Mouse (Mus musculus): ENCODE measurements around the gene Slc38a7. TPM values are rescaled to one million over a fixed set of nuclear protein-coding genes. Genes with fewer than 3 reads are reported as not detected.
A peak's percentile ranks its signal among the peaks of the same experiment; 100 is the strongest.

Gene Slc38a7
- polyA plus RNA-seq, 1 experiment: 21.8 TPM

DNA sequence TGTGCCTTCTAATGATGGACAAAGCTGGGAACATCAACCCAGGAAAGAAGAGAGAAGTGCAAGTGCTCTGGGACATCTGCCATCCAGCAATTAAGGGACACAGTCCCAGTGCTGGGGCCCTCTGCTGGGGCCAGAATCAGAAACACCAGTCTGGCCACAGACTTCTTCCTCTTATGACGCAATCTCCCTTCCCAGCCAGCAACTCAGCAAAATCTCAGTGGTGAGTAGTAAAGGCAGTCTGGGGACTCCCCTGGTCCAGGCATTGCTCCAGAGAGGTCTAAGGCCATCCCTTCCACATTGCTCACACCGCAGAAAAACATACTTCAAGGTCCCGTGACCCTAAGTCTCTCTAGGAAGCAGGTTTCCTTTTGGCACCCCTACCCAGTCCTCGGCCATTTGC, 1.0 kb downstream of the Slc38a7 start:
- 25% methylated on average over 4 of the region's 4 CpGs for WGBS
- Histone ChIP-seq H3K4me1 (ENCODE audit: control insufficient read depth, insufficient read depth, low read length) (0 out of 2 replicates have a peak, but pooled peaks cover 6% of the 10 kb centered on the region), H3K4me3 (replicated peaks; ENCODE audit: extremely low read depth, low read depth, low read length) (no peak overlapping the region)
- no peak for TF ChIP-seq POLR2A (IDR thresholded peaks at IDR 0.05; ENCODE audit: borderline replicate concordance, extremely low read depth, low read depth, low read length)
- no peak for TF ChIP-seq CTCF (IDR thresholded peaks at IDR 0.05; ENCODE audit: insufficient read depth, low read length)
- DNase-seq: peak; percentile 43

- no peak for DNase-seq
- no peak overlapping the region for H3K4me3 ChIP-seq (replicated peaks; ENCODE audit: extremely low read depth, low read depth, low read length)
- 88% methylated on average over 2 of the region's 2 CpGs for WGBS
- 0 out of 2 replicates have a peak, but pooled peaks cover 6% of the 10 kb centered on the region for H3K4me1 ChIP-seq (ENCODE audit: control insufficient read depth, insufficient read depth, low read length)
- no peak for TF ChIP-seq CTCF (IDR thresholded peaks at IDR 0.05; ENCODE audit: insufficient read depth, low read length)
- TF ChIP-seq POLR2A (IDR thresholded peaks at IDR 0.05; ENCODE audit: borderline replicate concordance, extremely low read depth, low read depth, low read length): no peak
Observed at GRCm38 (mm10) chr8:95850326-95850725, 3.0 kb downstream of the Slc38a7 start.

DNA sequence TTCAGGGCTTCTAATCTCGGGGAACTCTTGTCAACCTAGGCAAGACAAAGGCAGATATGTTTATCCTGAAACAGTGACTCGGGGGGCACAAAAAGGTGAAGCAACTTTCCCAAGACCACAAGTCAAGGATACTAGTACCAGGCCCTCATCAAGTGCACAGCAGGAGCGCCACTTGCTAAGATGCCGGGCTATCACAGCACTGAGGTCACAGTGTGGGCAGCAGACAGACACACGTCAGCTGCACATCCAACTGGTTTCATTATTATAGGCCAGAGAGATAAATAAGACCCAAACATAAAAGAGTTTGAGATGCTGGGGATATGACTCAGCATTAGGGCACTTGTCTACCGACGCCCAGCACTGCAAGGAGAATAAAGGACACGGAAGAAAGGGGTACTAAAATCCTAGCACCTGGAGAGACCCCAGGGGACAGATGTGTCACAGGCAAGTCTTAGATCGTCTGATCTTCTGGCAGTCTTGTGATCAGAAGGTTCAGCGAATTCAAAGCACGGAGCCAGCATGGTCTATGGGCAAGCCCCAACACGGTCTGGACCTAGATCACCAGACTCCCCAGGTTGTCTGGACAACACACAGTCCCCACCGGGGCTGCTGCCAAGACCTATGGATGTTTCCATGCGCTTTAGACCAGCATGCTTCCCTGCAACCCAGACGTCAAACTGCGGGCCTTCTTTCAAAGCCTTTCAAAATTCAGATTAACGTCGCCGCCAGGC, 4.4 kb downstream of the Slc38a7 start:
- 92% methylated on average over 19 of the region's 19 CpGs for WGBS
- 0 out of 2 replicates have a peak, but pooled peaks cover 6% of the 10 kb centered on the region for H3K4me1 ChIP-seq (ENCODE audit: control insufficient read depth, insufficient read depth, low read length)
- no peak for DNase-seq
- H3K4me3 ChIP-seq (replicated peaks; ENCODE audit: extremely low read depth, low read depth, low read length): no peak overlapping the region
- TF ChIP-seq POLR2A (IDR thresholded peaks at IDR 0.05; ENCODE audit: borderline replicate concordance, extremely low read depth, low read depth, low read length): no peak
- no peak for TF ChIP-seq CTCF (IDR thresholded peaks at IDR 0.05; ENCODE audit: insufficient read depth, low read length)

DNA sequence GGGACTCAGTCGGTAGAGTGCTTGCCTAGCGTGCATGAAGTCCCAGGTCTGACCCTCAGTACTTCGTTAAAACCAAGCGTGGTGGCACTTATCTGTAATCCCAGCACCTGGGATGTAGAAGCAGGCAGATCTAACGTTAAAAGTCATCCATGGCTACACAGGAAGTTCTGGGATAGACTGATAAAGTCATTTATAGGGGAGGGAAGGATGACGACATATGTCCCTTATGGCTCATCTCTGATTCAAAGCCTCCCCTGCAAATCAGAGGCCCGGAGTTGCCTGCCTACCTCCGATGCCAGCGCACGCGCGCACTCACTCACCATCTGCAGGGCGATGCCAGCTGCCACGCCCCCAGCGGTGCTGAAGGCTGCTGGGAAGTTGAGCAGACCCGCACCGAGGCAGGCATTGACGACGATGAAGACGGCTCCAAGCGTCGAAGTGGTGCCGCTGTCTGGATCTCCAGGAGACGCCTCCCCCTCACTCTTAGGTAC, 5.2 kb downstream of the Slc38a7 start:
- WGBS: 85% methylated on average over 24 of the region's 24 CpGs
- no peak for TF ChIP-seq CTCF (IDR thresholded peaks at IDR 0.05; ENCODE audit: insufficient read depth, low read length)
- no peak for TF ChIP-seq POLR2A (IDR thresholded peaks at IDR 0.05; ENCODE audit: borderline replicate concordance, extremely low read depth, low read depth, low read length)
- DNase-seq: no peak
- H3K4me1 ChIP-seq (ENCODE audit: control insufficient read depth, insufficient read depth, low read length): 0 out of 2 replicates have a peak, but pooled peaks cover 3% of the 10 kb centered on the region
- no peak overlapping the region for H3K4me3 ChIP-seq (replicated peaks; ENCODE audit: extremely low read depth, low read depth, low read length)

DNA sequence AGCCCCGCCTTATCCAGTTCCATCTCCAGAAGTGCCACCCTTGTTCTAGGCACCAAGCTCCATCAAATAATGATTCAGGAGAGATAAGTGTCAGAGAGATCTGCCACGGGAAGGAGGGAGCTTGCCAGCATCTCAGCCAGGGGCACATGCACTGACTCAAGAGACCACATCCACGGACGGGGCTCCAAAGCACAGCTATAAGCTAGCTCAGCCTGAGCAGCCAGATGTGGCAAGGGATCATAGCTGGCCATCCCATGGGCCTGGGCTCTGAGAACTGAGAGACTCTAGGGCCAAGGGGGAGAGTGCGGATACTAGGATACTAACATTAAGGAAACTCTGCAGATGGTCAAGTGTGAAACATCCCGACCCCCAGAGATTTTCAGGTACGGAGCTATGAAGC, 8.3 kb downstream of the Slc38a7 start:
- WGBS: 87% methylated on average over 7 of the region's 7 CpGs
- TF ChIP-seq CTCF (IDR thresholded peaks at IDR 0.05; ENCODE audit: insufficient read depth, low read length) (no peak), POLR2A (IDR thresholded peaks at IDR 0.05; ENCODE audit: borderline replicate concordance, extremely low read depth, low read depth, low read length) (no peak)
- no peak for DNase-seq
- Histone ChIP-seq H3K4me3 (replicated peaks; ENCODE audit: extremely low read depth, low read depth, low read length) (no peak overlapping the region), H3K4me1 (ENCODE audit: control insufficient read depth, insufficient read depth, low read length) (no peaks in the 10 kb centered on the region)

DNA sequence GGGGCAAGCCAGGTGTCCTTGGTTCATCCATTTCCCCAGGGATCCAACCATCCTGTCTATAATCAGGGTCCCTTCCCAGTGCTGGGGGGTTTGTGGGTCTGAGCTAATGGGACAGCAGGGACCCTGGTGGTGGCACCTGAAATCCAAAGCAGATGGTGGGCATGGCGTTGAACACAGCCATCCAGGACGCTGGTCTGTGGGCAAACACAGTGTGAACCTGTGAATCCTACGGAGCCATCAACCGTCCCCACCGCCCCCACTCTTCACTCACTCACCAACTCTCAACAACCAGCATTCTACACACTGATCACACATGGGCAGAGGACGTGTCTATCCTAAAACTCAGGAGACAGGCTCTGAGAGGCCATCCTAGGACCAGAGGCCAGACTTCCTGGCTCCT, 9.4 kb downstream of the Slc38a7 start:
- Histone ChIP-seq H3K4me1 (ENCODE audit: control insufficient read depth, insufficient read depth, low read length) (no peaks in the 10 kb centered on the region), H3K4me3 (replicated peaks; ENCODE audit: extremely low read depth, low read depth, low read length) (no peak overlapping the region)
- 93% methylated on average over 6 of the region's 6 CpGs for WGBS
- no peak for DNase-seq
- no peak for TF ChIP-seq CTCF (IDR thresholded peaks at IDR 0.05; ENCODE audit: insufficient read depth, low read length)
- TF ChIP-seq POLR2A (IDR thresholded peaks at IDR 0.05; ENCODE audit: borderline replicate concordance, extremely low read depth, low read depth, low read length): no peak

GRCm38 (mm10) chr8:95841436-95841835, 11.9 kb downstream of the Slc38a7 start:
- TF ChIP-seq CTCF (IDR thresholded peaks at IDR 0.05; ENCODE audit: insufficient read depth, low read length) (no peak), POLR2A (IDR thresholded peaks at IDR 0.05; ENCODE audit: borderline replicate concordance, extremely low read depth, low read depth, low read length) (no peak)
- 91% methylated on average over 15 of the region's 15 CpGs for WGBS
- Histone ChIP-seq H3K4me1 (ENCODE audit: control insufficient read depth, insufficient read depth, low read length) (no peaks in the 10 kb centered on the region), H3K4me3 (replicated peaks; ENCODE audit: extremely low read depth, low read depth, low read length) (no peak overlapping the region)
- no peak for DNase-seq

GRCm38 (mm10) chr8:95839289-95839688, 14.1 kb downstream of the Slc38a7 start:
- Histone ChIP-seq H3K4me3 (replicated peaks; ENCODE audit: extremely low read depth, low read depth, low read length) (no peak overlapping the region), H3K4me1 (ENCODE audit: control insufficient read depth, insufficient read depth, low read length) (no peaks in the 10 kb centered on the region)
- DNase-seq: no peak
- no peak for TF ChIP-seq POLR2A (IDR thresholded peaks at IDR 0.05; ENCODE audit: borderline replicate concordance, extremely low read depth, low read depth, low read length)
- TF ChIP-seq CTCF (IDR thresholded peaks at IDR 0.05; ENCODE audit: insufficient read depth, low read length): no peak
- WGBS: 100% methylated on average over 4 of the region's 4 CpGs

DNA sequence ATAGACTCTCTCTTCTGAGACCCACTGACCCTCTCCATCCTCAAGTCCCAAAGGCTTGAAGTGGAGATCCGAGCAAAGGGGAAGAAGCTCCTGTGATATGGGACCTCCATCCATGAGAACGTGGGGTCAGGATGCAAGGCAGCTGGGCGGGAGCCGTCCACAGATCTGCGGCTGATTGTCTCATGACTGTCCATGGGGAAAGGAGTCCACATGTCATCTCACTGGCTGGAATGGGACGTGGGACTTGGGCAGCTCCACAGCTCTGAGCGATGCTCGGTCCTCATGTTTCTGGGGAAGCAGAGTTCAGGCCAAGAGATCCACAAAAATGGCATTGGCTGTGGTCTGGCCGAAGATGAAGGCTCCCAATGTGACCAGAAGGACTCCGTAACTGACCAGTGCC, 16.1 kb downstream of the Slc38a7 start:
- TF ChIP-seq POLR2A (IDR thresholded peaks at IDR 0.05; ENCODE audit: borderline replicate concordance, extremely low read depth, low read depth, low read length): no peak
- no peak for TF ChIP-seq CTCF (IDR thresholded peaks at IDR 0.05; ENCODE audit: insufficient read depth, low read length)
- WGBS: 92% methylated on average over 10 of the region's 10 CpGs
- Histone ChIP-seq H3K4me3 (replicated peaks; ENCODE audit: extremely low read depth, low read depth, low read length) (no peak overlapping the region), H3K4me1 (ENCODE audit: control insufficient read depth, insufficient read depth, low read length) (no peaks in the 10 kb centered on the region)
- no peak for DNase-seq

GRCm38 (mm10) chr8:95835891-95836290, 17.4 kb downstream of the Slc38a7 start:
- Histone ChIP-seq H3K4me1 (ENCODE audit: control insufficient read depth, insufficient read depth, low read length) (no peaks in the 10 kb centered on the region), H3K4me3 (replicated peaks; ENCODE audit: extremely low read depth, low read depth, low read length) (no peak overlapping the region)
- no peak for DNase-seq
- TF ChIP-seq POLR2A (IDR thresholded peaks at IDR 0.05; ENCODE audit: borderline replicate concordance, extremely low read depth, low read depth, low read length): no peak
- TF ChIP-seq CTCF (IDR thresholded peaks at IDR 0.05; ENCODE audit: insufficient read depth, low read length): no peak
- WGBS: 70% methylated on average over 4 of the region's 4 CpGs

Measured in lung, adult 2 months (tissue).